ENCODE assay signal across 8 mouse cellular contexts in genomic region chr6:30390714-30391697, GRCm38 (mm10). TPM values are rescaled to one million over a fixed set of nuclear protein-coding genes. Genes with fewer than 3 reads are reported as not detected.
DNase-seq lines count a peak whose midpoint lies in the region; ATAC-seq and TF ChIP-seq lines count a peak whose summit lies in the region.

Gene Zc3hc1 (minus strand): TSS chr6:30391028.

- H3K4me2 ChIP-seq in forebrain, postnatal 0 days (ENCODE audit: low read depth): peak within 1 kb of the TSS; percentile 47
- peak within 1 kb of the TSS; percentile 52 for H3K4me2 ChIP-seq in lung, embryonic 15.5 days

- WGBS in forebrain, postnatal 0 days: 18% methylated on average over 33 of the region's 33 CpGs
- WGBS in lung, embryonic 15.5 days: 16% methylated on average over 33 of the region's 33 CpGs

- peak within 1 kb of the TSS; percentile 90 for H3K27ac ChIP-seq in MEL (ENCODE audit: control insufficient read depth, low read depth, low read length)
- H3K27ac ChIP-seq in forebrain, postnatal 0 days (ENCODE audit: low read depth, low read length): 0 out of 2 replicates have a peak within 1 kb of the TSS, but pooled peaks have one; percentile 17
- H3K27ac ChIP-seq in lung, embryonic 15.5 days: 0 out of 2 replicates have a peak within 1 kb of the TSS, but pooled peaks have one; percentile 22

- peak within 1 kb of the TSS; percentile 79 to 89 for H3K4me3 ChIP-seq in MEL (ENCODE audit: control insufficient read depth in 1 of 2, insufficient read depth in 1 of 2, low read depth in 2 of 2, low read length in 2 of 2)
- peak within 1 kb of the TSS; percentile 74 for H3K4me3 ChIP-seq in forebrain, postnatal 0 days (ENCODE audit: low read depth, low read length)
- peak within 1 kb of the TSS; percentile 91 for H3K4me3 ChIP-seq in lung, embryonic 15.5 days

- H3K79me2 ChIP-seq in MEL (ENCODE audit: control insufficient read depth, insufficient read depth, low read length, poor library complexity): peaks cover 19% of the 10 kb centered on the region

- peaks cover 1 to 7% of the 10 kb centered on the region in 2 experiments; a peak in 3 of 4 replicates for H3K36me3 ChIP-seq in MEL (ENCODE audit: control insufficient read depth in 1 of 2, insufficient read depth in 2 of 2, low read length in 2 of 2)
- peaks cover 12% of the 10 kb centered on the region for H3K36me3 ChIP-seq in forebrain, postnatal 0 days (ENCODE audit: insufficient read depth)
- H3K36me3 ChIP-seq in lung, embryonic 15.5 days: peaks cover 10% of the 10 kb centered on the region

- TF ChIP-seq RAD21 in MEL (IDR thresholded peaks at IDR 0.05; ENCODE audit: low read depth, low read length): no peak

- TF ChIP-seq EP300 in MEL (IDR thresholded peaks at IDR 0.05; ENCODE audit: low read depth in 1 of 2, low read length in 2 of 2): peak; percentile 21 to 30; a peak in 2 of 4 replicates

- ATAC-seq in forebrain, postnatal 0 days: peak; percentile 96
- peak; percentile 85 for ATAC-seq in lung, embryonic 15.5 days (ENCODE audit: borderline replicate concordance, extremely low read depth, low FRiP score, low TSS enrichment)

- H3K9me3 ChIP-seq in MEL (replicated peaks; ENCODE audit: insufficient read depth, low read length): no peaks in the 10 kb centered on the region
- no peaks in the 10 kb centered on the region for H3K9me3 ChIP-seq in forebrain, postnatal 0 days (ENCODE audit: low read length)
- no peaks in the 10 kb centered on the region for H3K9me3 ChIP-seq in lung, embryonic 15.5 days

- H3K27me3 ChIP-seq in MEL (ENCODE audit: control insufficient read depth in 1 of 2, insufficient read depth in 2 of 2, low read length in 2 of 2): no peaks in the 10 kb centered on the region
- no peaks in the 10 kb centered on the region for H3K27me3 ChIP-seq in forebrain, postnatal 0 days (ENCODE audit: insufficient read depth, low read length)
- no peaks in the 10 kb centered on the region for H3K27me3 ChIP-seq in lung, embryonic 15.5 days

- peak within 1 kb of the TSS; percentile 86 for H3K9ac ChIP-seq in MEL (ENCODE audit: control insufficient read depth, low read depth, low read length, poor library complexity, severe bottlenecking)
- H3K9ac ChIP-seq in forebrain, postnatal 0 days: peak within 1 kb of the TSS; percentile 61
- H3K9ac ChIP-seq in lung, embryonic 15.5 days: peak within 1 kb of the TSS; percentile 70

- peak; percentile 97 for DNase-seq in MEL (ENCODE audit: low read depth, low spot score)
- DNase-seq in cerebellum, adult 18-20 months: peak; percentile 77 to 79
- peak; percentile 88 for DNase-seq in forebrain, postnatal 0 days
- DNase-seq in heart, postnatal 4 days: peak; percentile 79
- peak; percentile 54 to 72 for DNase-seq in layer of hippocampus, adult 8-10 months (ENCODE audit: low spot score in 2 of 2)
- DNase-seq in ovary, adult 18-20 months (ENCODE audit: low spot score): peak; percentile 45
- peak; percentile 88 for DNase-seq in thymus, postnatal 0 days (ENCODE audit: low spot score)

- peaks cover 0 to 17% of the 10 kb centered on the region in 2 experiments; a peak in 2 of 4 replicates for H3K4me1 ChIP-seq in MEL (ENCODE audit: control insufficient read depth in 1 of 2, insufficient read depth in 2 of 2, low read length in 2 of 2)
- H3K4me1 ChIP-seq in forebrain, postnatal 0 days (ENCODE audit: insufficient read depth): no peaks in the 10 kb centered on the region
- H3K4me1 ChIP-seq in lung, embryonic 15.5 days: peaks cover 5% of the 10 kb centered on the region; the same call in 1 of the 2 replicates

- TF ChIP-seq CTCF in MEL (IDR thresholded peaks at IDR 0.05 in 2 of 3, conservative IDR thresholded peaks at IDR 0.05 in 1 of 3; ENCODE audit: control insufficient read depth in 1 of 3, insufficient read depth in 1 of 3, low read depth in 2 of 3, low read length in 3 of 3, poor library complexity in 1 of 3, severe bottlenecking in 1 of 3): no peak
- 0 out of 2 replicates have a peak, but pooled peaks have one; percentile 9 for TF ChIP-seq CTCF in forebrain, postnatal 0 days (IDR thresholded peaks at IDR 0.05; ENCODE audit: low read depth)

- peak; percentile 90 to 91 for TF ChIP-seq POLR2A in MEL (IDR thresholded peaks at IDR 0.05; ENCODE audit: control insufficient read depth in 1 of 2, insufficient read depth in 1 of 2, low read depth in 1 of 2, low read length in 2 of 2, poor library complexity in 1 of 2)

TF ChIP-seq in MEL, 35 proteins besides CTCF, POLR2A, EP300 and RAD21:
- TF ChIP-seq CHD2 (IDR thresholded peaks at IDR 0.05; ENCODE audit: low read length) (no peak), MYC (IDR thresholded peaks at IDR 0.05; ENCODE audit: low read depth, low read length) (0 out of 2 replicates have a peak, but pooled peaks have one; percentile 3), MXI1 (IDR thresholded peaks at IDR 0.05; ENCODE audit: low read depth, low read length) (peak; percentile 94), USF1 (IDR thresholded peaks at IDR 0.05; ENCODE audit: low read depth, low read length) (no peak), KAT2A (conservative IDR thresholded peaks at IDR 0.05; ENCODE audit: low read depth, low read length) (no peak; the same call in 1 of the 2 replicates), MYB (IDR thresholded peaks at IDR 0.05; ENCODE audit: low read depth, low read length) (no peak), TAL1 (IDR thresholded peaks at IDR 0.05; ENCODE audit: low read length) (no peak), RCOR1 (IDR thresholded peaks at IDR 0.05; ENCODE audit: low read depth, low read length) (no peak; the same call in 1 of the 2 replicates), MAFK (IDR thresholded peaks at IDR 0.05; ENCODE audit: borderline replicate concordance, low read depth, low read length) (no peak), GATA1 (IDR thresholded peaks at IDR 0.05; ENCODE audit: low read depth, low read length) (peak; percentile 81), JUND (IDR thresholded peaks at IDR 0.05; ENCODE audit: low read depth, low read length) (no peak), SIN3A (IDR thresholded peaks at IDR 0.05; ENCODE audit: low read length) (peak; percentile 93), CHD1 (IDR thresholded peaks at IDR 0.05; ENCODE audit: low read depth, low read length) (no peak), ZKSCAN1 (IDR thresholded peaks at IDR 0.05; ENCODE audit: low read depth, low read length) (no peak), USF2 (IDR thresholded peaks at IDR 0.05; ENCODE audit: borderline replicate concordance in 1 of 2, insufficient read depth in 1 of 2, low read depth in 1 of 2, low read length in 2 of 2) (no peak), ELF1 (IDR thresholded peaks at IDR 0.05; ENCODE audit: low read depth, low read length) (no peak), ETS1 (IDR thresholded peaks at IDR 0.05; ENCODE audit: low read depth, low read length) (peak; percentile 60; the same call in 1 of the 2 replicates), E2F4 (IDR thresholded peaks at IDR 0.05; ENCODE audit: borderline replicate concordance, low read depth, low read length) (peak; percentile 68; the same call in 1 of the 2 replicates), NELFE (IDR thresholded peaks at IDR 0.05; ENCODE audit: low read depth, low read length) (peak; percentile 84), SMC3 (IDR thresholded peaks at IDR 0.05; ENCODE audit: low read depth, low read length) (no peak), GABPA (IDR thresholded peaks at IDR 0.05; ENCODE audit: low read depth, low read length) (no peak), MAZ (IDR thresholded peaks at IDR 0.05; ENCODE audit: low read depth, low read length) (peak; percentile 54; the same call in 1 of the 2 replicates), ZNF384 (IDR thresholded peaks at IDR 0.05; ENCODE audit: low read depth, low read length) (peak; percentile 97), BHLHE40 (IDR thresholded peaks at IDR 0.05; ENCODE audit: borderline replicate concordance, low read depth, low read length) (no peak), ZMIZ1 (IDR thresholded peaks at IDR 0.05; ENCODE audit: low read depth, low read length) (peak; percentile 22), TBP (IDR thresholded peaks at IDR 0.05; ENCODE audit: low read depth, low read length) (peak; percentile 95), TCF12 (IDR thresholded peaks at IDR 0.05; ENCODE audit: low read depth, low read length) (peak; percentile 88), HCFC1 (IDR thresholded peaks at IDR 0.05; ENCODE audit: low read depth, low read length) (peak; percentile 94), NRF1 (IDR thresholded peaks at IDR 0.05; ENCODE audit: insufficient read depth, low read depth, low read length, poor library complexity, severe bottlenecking) (no peak), POLR2AphosphoS2 (IDR thresholded peaks at IDR 0.05; ENCODE audit: low read length) (peak; percentile 53; the same call in 1 of the 2 replicates), ZC3H11A (IDR thresholded peaks at IDR 0.05; ENCODE audit: low read depth, low read length) (no peak), POLR2AphosphoS5 (IDR thresholded peaks at IDR 0.05; ENCODE audit: borderline replicate concordance, low read depth, low read length) (no peak), MAX (IDR thresholded peaks at IDR 0.05; ENCODE audit: low read length) (no peak), UBTF (IDR thresholded peaks at IDR 0.05; ENCODE audit: borderline replicate concordance, insufficient read depth, low read depth, low read length) (no peak), MEF2A (IDR thresholded peaks at IDR 0.05; ENCODE audit: extremely low read depth, insufficient replicate concordance, low read depth, low read length, poor library complexity, severe bottlenecking) (no peak)

RNA-seq across cellular contexts. Expression of gene Zc3hc1, which starts in this region (rescaled TPM):
- 54.7 and 59.8 TPM in 2 replicates for total RNA-seq in MEL (2012; rRNA removed)
- 10 to 100 TPM in 1 of 2 experiments, not detected in 1; 87.7 TPM for polyA plus RNA-seq in MEL (2012; ENCODE audit: insufficient read depth in 1 of 2, insufficient read length in 2 of 2, low read depth in 1 of 2, low replicate concordance in 2 of 2, missing spikeins in 1 of 2)
- 56.7 and 57.2 TPM in 2 replicates for total RNA-seq in forebrain, postnatal 0 days (2014; rRNA removed)
- 69.4 and 71.9 TPM in 2 replicates for polyA plus RNA-seq in forebrain, postnatal 0 days (2015; fragmentation: Nextera tagmentation; extraction: Ambion mirVana)
- 10 to 100 TPM; 22.9 to 24.5 TPM for total RNA-seq in heart, postnatal 4 days (2021)
- total RNA-seq in layer of hippocampus, adult 8-10 months (2022): 10 to 100 TPM; 24.3 to 32.8 (median 27.7) TPM
- 62.7 and 65.2 TPM in 2 replicates for polyA plus RNA-seq in lung, embryonic 15.5 days (2015; fragmentation: Nextera tagmentation; extraction: Ambion mirVana)
- 48.8 and 49.2 TPM in 2 replicates for polyA plus RNA-seq in thymus, postnatal 0 days (2015; fragmentation: Nextera tagmentation; extraction: Ambion mirVana)

Comparison
In these comparisons a context has a peak if more than half of its experiments do, and no peak if none do; other contexts are left out.
1. Peak in every context shown above with its lines: DNase-seq, ATAC-seq, H3K4me3 ChIP-seq and H3K27ac ChIP-seq.
2. DNase-seq: peak in every context shown above with its lines; median percentile 97 in MEL; 88 in forebrain, postnatal 0 days; 88 in thymus, postnatal 0 days; 79 in heart, postnatal 4 days; 78 in cerebellum, adult 18-20 months; 63 in layer of hippocampus, adult 8-10 months; 45 in ovary, adult 18-20 months.
3. H3K27ac ChIP-seq: peak in every context shown above with its lines; median percentile 90 in MEL; 22 in lung, embryonic 15.5 days; 17 in forebrain, postnatal 0 days.